Mouse (Mus musculus): ENCODE results near the gene Ppp1r1b.
"Not testable (repeated sequence)": the region's sequence is repeated elsewhere in the genome, so short reads cannot be mapped to it uniquely, and the experiment has no call there.

The Ppp1r1b gene

DNA sequence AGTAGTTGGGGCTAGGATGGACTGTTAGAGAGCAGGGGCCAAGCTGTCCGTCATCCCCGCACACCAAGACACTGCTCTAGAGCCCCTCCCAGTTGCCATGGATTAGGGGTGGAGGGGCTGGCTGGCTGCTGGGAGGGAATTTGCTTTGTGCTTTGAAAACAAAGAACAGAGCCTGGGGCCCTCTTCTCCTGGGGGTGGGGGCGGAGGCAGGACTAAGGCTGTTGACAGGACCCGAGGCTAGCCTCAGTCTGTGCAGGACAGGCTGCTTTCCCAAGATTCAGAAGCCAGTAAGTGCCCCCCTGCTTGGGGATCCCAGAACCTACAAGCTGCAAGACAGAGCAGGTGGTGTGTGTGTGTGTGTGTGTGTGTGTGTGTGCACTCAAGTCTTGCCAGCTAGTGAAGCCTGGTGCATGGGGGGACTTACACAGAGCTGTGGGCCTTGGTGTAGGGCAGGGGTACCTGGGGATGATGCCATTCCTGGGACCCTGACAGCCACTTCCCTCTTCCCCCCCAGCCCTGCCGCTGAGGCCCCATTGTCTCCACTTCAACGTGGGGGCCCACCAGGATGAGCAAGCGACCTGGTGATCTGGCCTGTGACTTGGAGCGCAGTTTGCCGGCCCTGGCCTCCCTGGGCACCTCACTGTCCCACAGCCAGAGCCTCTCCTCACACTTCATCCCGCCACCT lies 23.5 kb downstream of the Ppp1r1b start:
- DNase-seq (ENCODE audit: inconsistent ontology term): no peak

GRCm38 (mm10) chr11:98372406-98372805 lies 24.2 kb downstream of the Ppp1r1b start:
- DNase-seq (ENCODE audit: inconsistent ontology term): no peak

DNA sequence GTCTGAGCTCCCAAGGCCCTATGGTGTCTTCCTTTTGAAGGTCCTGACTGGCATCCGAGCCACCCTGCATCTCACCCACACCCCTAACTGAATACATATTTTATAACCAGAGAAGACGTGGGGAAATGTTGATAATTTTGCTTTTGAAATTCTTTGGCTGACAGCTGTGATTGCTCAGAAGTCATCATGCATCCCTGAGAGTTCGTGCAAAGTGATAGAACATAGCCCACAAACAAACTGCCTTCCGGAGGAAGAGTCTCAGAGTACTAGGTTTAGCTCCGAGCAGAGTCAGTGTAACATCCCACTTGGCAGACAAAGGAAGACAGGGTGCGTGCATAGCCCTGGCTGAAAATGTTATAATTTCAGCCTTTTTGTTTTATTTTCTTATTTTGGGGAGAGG lies 25.0 kb downstream of the Ppp1r1b start:
- DNase-seq (ENCODE audit: inconsistent ontology term): no peak

GRCm38 (mm10) chr11:98374266-98374665 lies 26.1 kb downstream of the Ppp1r1b start:
- no peak for DNase-seq (ENCODE audit: inconsistent ontology term)

- no peak for DNase-seq (ENCODE audit: inconsistent ontology term)
Observed at GRCm38 (mm10) chr11:98376756-98377155, 28.6 kb downstream of the Ppp1r1b start.

GRCm38 (mm10) chr11:98377787-98378186 lies 29.6 kb downstream of the Ppp1r1b start:
- DNase-seq (ENCODE audit: inconsistent ontology term): no peak

GRCm38 (mm10) chr11:98379379-98379778 lies 31.2 kb downstream of the Ppp1r1b start:
- DNase-seq (ENCODE audit: inconsistent ontology term): no peak

GRCm38 (mm10) chr11:98380106-98380505 lies 31.9 kb downstream of the Ppp1r1b start:
- DNase-seq (ENCODE audit: inconsistent ontology term): no peak

DNA sequence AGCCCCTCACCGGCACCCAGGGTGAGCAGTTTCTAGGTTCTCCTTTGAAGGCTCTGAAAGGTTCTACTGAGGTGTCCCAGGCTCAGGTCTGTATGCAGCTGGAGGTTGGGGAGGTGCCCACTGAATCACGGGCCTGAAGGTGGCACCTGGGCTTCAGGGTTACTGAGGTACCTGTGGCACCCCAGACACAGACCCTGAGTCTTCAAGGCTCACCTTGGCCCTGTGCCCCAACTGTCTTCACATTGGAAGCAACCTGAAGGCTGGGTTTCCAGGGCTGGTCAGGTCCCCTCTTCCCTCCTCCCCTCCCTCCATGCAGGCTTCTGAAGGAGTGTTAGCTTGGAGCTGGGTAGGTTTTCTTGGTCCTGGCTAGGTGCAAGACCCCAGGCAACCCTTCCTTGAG lies 33.4 kb downstream of the Ppp1r1b start:
- no peak for DNase-seq (ENCODE audit: inconsistent ontology term)

DNA sequence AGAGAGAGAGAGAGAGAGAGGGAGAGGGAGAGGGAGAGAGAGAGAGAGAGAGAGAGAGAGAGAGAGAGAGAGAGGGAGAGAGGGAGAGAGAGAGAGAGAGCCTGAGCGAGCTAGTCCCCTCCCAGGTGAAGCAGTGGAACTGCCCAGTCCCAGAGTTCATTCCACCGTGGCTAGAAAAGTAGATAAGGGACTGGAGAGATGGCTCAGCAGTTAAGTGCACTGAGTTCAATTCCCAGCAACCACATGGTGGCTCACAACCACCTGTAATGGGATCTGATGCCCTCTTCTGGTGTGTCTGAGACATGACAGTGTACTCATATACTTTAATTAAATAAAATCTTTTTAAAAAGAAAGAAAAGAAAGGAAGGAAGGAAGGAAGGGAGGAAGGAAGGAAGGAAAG lies 34.2 kb downstream of the Ppp1r1b start:
- not testable (repeated sequence) for DNase-seq (ENCODE audit: inconsistent ontology term)

DNA sequence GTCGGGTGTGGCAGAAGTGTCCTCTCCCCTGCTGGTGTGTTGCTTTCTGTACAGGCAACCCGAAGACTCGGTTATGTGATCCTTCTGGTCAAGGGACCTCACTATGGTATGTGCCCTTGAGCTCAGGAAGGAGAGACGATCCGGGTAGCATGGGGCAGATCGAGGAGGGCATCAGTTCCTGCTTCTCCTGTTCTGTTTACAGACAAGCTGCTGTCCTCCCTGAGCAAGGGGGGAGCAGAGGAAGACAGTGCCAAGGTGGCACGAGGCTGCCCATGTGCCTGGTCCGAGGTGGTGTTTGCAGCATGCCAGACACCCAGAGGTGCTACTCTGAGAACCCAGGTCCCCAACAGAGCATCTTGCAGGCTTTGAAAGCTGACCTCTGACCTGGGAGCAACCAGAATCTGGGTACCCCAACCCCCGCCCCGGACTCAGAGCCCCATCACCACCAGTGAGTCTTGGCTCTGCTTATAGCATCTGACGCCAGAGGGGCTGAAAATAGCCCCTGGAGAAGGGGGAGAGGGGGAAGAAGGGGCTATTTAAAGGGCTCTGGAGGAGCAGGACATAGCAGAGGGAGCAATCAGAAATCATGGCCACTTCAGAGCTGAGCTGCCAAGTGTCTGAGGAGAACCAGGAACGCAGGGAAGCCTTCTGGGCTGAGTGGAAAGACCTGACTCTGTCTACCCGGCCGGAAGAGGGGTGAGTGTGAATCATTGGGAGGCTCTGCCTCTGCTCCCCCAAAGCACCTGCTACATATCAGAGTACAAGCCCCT lies 35.2 kb downstream of the Ppp1r1b start, which contains the start of gene Tcap:
Gene Tcap (plus strand): TSS at position 551 of the 770 bp plus-strand sequence.
- DNase-seq (ENCODE audit: inconsistent ontology term): no peak

DNA sequence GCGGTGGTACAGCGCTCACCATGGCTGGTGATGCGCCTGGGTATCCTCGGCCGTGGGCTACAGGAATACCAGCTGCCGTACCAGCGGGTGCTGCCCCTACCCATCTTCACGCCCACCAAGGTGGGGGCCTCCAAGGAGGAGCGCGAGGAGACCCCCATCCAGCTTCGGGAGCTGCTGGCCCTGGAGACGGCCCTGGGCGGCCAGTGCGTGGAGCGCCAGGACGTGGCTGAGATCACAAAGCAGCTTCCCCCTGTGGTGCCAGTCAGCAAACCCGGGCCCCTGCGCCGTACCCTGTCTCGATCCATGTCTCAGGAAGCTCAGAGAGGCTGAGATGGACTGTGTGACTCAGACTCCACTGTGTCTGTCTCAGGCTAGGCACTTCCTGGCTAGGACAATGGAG lies 36.0 kb downstream of the Ppp1r1b start:
- no peak for DNase-seq (ENCODE audit: inconsistent ontology term)

- no peak for DNase-seq (ENCODE audit: inconsistent ontology term)
Observed at GRCm38 (mm10) chr11:98384721-98385637, 36.8 kb downstream of the Ppp1r1b start.

- no peak for DNase-seq (ENCODE audit: inconsistent ontology term)
Observed at GRCm38 (mm10) chr11:98385638-98386585, 37.7 kb downstream of the Ppp1r1b start, which contains the start of gene Pnmt. Gene Pnmt, plus strand, starts transcription at chr11:98386450.

DNA sequence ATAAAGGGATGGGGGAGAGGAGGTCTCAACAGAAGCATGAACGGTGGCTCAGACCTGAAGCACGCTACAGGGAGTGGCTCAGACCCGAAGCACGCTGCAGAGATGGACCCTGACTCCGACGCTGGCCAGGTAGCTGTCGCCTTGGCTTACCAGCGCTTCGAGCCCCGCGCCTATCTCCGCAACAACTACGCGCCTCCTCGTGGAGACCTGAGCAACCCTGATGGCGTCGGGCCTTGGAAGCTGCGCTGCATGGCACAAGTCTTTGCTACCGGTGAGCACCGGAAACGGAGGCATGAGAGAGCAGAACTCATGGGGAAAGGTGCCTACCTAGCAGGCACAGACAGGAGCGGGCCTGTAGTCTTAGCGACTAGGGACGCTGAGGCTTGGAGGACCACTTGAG lies 38.4 kb downstream of the Ppp1r1b start:
- no peak for DNase-seq (ENCODE audit: inconsistent ontology term)

DNA sequence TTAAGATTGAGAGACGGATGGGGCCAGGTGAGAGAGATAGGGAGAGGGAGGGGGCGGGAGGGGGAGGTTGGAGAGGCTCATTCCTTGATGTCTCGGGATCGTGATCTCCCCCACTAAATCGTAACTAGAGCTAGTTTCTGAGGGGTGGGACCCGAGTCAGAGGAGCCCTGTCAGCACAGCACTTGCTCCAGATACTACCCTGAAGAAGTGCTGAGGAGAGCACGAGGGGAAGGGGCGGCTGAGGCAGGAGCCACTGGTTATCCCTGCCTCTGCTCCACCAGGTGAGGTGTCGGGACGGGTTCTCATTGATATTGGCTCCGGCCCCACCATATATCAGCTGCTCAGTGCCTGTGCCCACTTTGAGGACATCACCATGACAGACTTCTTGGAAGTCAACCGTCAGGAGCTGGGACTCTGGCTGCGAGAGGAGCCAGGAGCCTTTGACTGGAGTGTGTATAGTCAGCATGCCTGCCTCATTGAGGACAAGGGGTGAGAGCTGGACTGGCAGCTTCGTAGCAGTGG lies 38.9 kb downstream of the Ppp1r1b start:
- no peak for DNase-seq (ENCODE audit: inconsistent ontology term)

DNA sequence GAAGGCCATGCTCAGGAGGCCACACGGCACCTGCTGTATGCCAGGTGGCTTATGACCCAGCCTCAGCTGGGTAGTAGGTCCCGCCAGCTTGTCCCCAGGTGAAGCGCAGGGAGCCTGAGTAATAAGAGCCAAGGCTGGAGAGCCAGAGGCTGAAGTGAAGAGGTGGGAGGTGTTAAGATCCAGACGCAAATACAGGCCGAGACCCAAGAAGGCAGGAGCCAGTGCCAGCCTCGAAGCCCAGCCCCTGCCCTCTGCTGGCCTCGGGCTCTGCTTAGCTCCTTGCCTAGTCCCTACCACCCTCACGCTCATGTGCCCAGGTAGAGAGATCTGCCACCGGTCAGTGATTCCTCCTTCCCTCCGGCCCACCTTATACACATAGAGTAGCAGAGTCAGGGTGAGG lies 40.1 kb downstream of the Ppp1r1b start:
- no peak for DNase-seq (ENCODE audit: inconsistent ontology term)

DNA sequence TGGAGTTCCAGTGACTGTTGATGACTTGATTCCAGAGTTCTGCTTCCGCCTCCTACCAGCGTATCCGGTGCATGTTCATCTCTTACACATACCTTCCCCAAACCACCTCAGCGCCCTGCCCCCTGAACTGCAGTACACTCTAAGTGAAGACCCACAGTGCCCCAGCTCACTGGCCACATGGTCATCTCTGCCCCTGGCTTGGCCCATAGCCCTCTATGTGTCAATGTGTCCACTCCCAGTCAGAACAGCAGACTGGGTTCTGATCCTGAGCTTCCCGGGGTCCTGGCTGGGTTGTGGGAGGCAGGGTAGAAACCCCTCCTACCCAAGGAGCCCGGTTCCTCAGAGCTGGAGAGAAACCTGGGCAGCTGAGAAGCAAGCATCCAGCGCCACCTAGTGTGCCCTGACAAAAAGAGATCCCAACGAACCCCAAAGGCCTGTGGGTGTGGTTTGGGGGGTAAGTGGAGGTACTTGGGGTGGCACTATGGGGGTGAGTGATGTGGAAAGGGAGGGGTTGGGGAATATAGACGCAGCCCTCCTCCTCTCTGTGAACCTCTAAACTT lies 41.1 kb downstream of the Ppp1r1b start:
- DNase-seq (ENCODE audit: inconsistent ontology term): no peak

- DNase-seq (ENCODE audit: inconsistent ontology term): no peak
Observed at GRCm38 (mm10) chr11:98390141-98390540, 41.9 kb downstream of the Ppp1r1b start.

DNA sequence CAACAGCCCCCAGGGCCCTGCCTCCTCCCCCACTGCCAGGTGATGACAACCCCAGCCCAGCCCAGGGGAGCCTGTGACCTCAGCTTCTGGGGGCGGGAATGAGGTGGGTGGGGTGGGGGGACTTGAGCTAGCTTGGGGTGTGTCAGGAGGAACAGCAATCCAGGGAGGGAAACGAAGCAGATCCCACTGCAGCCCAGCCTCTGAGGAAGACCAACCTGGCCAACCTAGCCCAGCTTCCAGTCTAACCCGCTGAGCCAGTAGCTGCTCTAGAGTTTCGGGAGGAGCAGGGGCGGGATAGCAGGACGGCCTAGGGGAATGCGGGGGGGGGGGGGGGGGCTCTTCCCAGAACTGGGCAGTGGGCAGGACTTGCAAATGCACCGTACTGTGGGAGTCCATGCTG lies 43.8 kb downstream of the Ppp1r1b start:
- no peak for DNase-seq (ENCODE audit: inconsistent ontology term)
